Mouse (Mus musculus): ENCODE data around the gene Cdc42ep4. TPM values are rescaled to one million over a fixed set of nuclear protein-coding genes. Genes with fewer than 3 reads are reported as not detected.

The Cdc42ep4 gene
- total and polyA plus RNA-seq, 2 experiments from 2014 or later, result 60.3 to 88.0 TPM

- Histone ChIP-seq H3K27ac (ENCODE audit: low read depth, low read length) (no peak overlapping the region), H3K9me3 (ENCODE audit: low read length) (no peaks in the 10 kb centered on the region), H3K27me3 (ENCODE audit: insufficient read depth, low read length) (no peaks in the 10 kb centered on the region), H3K4me2 (ENCODE audit: low read depth, low read length, poor library complexity, severe bottlenecking) (no peak overlapping the region), H3K36me3 (ENCODE audit: insufficient read depth, low read length) (peaks cover 31% of the 10 kb centered on the region), H3K4me1 (ENCODE audit: insufficient read depth, low read length) (no peaks in the 10 kb centered on the region), H3K4me3 (ENCODE audit: low read depth, low read length) (no peak overlapping the region), H3K9ac (replicated peaks; ENCODE audit: low read length, poor library complexity, severe bottlenecking) (no peak overlapping the region)
- 82% methylated on average over 14 of the region's 14 CpGs for WGBS
- DNase-seq (ENCODE audit: low spot score) (no peak), ATAC-seq (ENCODE audit: low FRiP score) (no peak)
- TF ChIP-seq CTCF (IDR thresholded peaks at IDR 0.05), result no peak
Observed at GRCm38 (mm10) chr11:113726994-113727888, 24.4 kb downstream of the Cdc42ep4 start.

GRCm38 (mm10) chr11:113725235-113726048 lies 26.2 kb downstream of the Cdc42ep4 start:
- WGBS, result 77% methylated on average over 4 of the region's 4 CpGs

GRCm38 (mm10) chr11:113722405-113723090 lies 29.1 kb downstream of the Cdc42ep4 start:
- Histone ChIP-seq H3K4me1 (ENCODE audit: insufficient read depth, low read length) (no peaks in the 10 kb centered on the region), H3K4me2 (ENCODE audit: low read depth, low read length, poor library complexity, severe bottlenecking) (no peak overlapping the region), H3K9ac (replicated peaks; ENCODE audit: low read length, poor library complexity, severe bottlenecking) (no peak overlapping the region), H3K36me3 (ENCODE audit: insufficient read depth, low read length) (peaks cover 15% of the 10 kb centered on the region), H3K4me3 (ENCODE audit: low read depth, low read length) (no peak overlapping the region), H3K27me3 (ENCODE audit: insufficient read depth, low read length) (no peaks in the 10 kb centered on the region), H3K27ac (ENCODE audit: low read depth, low read length) (no peak overlapping the region), H3K9me3 (ENCODE audit: low read length) (no peaks in the 10 kb centered on the region)
- DNase-seq (ENCODE audit: low spot score) (peak; percentile 13), ATAC-seq (ENCODE audit: low FRiP score) (no peak)
- WGBS, result 69% methylated on average over 14 of the region's 14 CpGs
- no peak for TF ChIP-seq CTCF (IDR thresholded peaks at IDR 0.05)

More at GRCm38 (mm10) chr11:113725235-113726048, 26.2 kb downstream of the Cdc42ep4 start:
- H3K4me3 ChIP-seq (ENCODE audit: low read depth, low read length), result no peak overlapping the region
- no peaks in the 10 kb centered on the region for H3K9me3 ChIP-seq (ENCODE audit: low read length)
- H3K27ac ChIP-seq (ENCODE audit: low read depth, low read length), result no peak overlapping the region
- H3K4me2 ChIP-seq (ENCODE audit: low read depth, low read length, poor library complexity, severe bottlenecking), result no peak overlapping the region
- H3K36me3 ChIP-seq (ENCODE audit: insufficient read depth, low read length), result peaks cover 31% of the 10 kb centered on the region
- no peaks in the 10 kb centered on the region for H3K4me1 ChIP-seq (ENCODE audit: insufficient read depth, low read length)
- DNase-seq (ENCODE audit: low spot score) (peak; percentile 57), ATAC-seq (ENCODE audit: low FRiP score) (no peak)
- no peaks in the 10 kb centered on the region for H3K27me3 ChIP-seq (ENCODE audit: insufficient read depth, low read length)
- TF ChIP-seq CTCF (IDR thresholded peaks at IDR 0.05), result no peak
- no peak overlapping the region for H3K9ac ChIP-seq (replicated peaks; ENCODE audit: low read length, poor library complexity, severe bottlenecking)

- TF ChIP-seq CTCF (IDR thresholded peaks at IDR 0.05), result no peak
- no peak overlapping the region for H3K4me2 ChIP-seq (ENCODE audit: low read depth, low read length, poor library complexity, severe bottlenecking)
- no peak overlapping the region for H3K9ac ChIP-seq (replicated peaks; ENCODE audit: low read length, poor library complexity, severe bottlenecking)
- ATAC-seq (ENCODE audit: low FRiP score) (no peak), DNase-seq (ENCODE audit: low spot score) (no peak)
- no peaks in the 10 kb centered on the region for H3K9me3 ChIP-seq (ENCODE audit: low read length)
- 78% methylated on average over 16 of the region's 16 CpGs for WGBS
- H3K27ac ChIP-seq (ENCODE audit: low read depth, low read length), result no peak overlapping the region
- H3K4me1 ChIP-seq (ENCODE audit: insufficient read depth, low read length), result no peaks in the 10 kb centered on the region
- no peak overlapping the region for H3K4me3 ChIP-seq (ENCODE audit: low read depth, low read length)
- H3K36me3 ChIP-seq (ENCODE audit: insufficient read depth, low read length), result no peaks in the 10 kb centered on the region
- no peaks in the 10 kb centered on the region for H3K27me3 ChIP-seq (ENCODE audit: insufficient read depth, low read length)
Observed at GRCm38 (mm10) chr11:113717767-113718424, 33.8 kb downstream of the Cdc42ep4 start.

GRCm38 (mm10) chr11:113716132-113716531 lies 35.5 kb downstream of the Cdc42ep4 start:
- Histone ChIP-seq H3K4me3 (ENCODE audit: low read depth, low read length) (no peak overlapping the region), H3K27me3 (ENCODE audit: insufficient read depth, low read length) (no peaks in the 10 kb centered on the region), H3K9me3 (ENCODE audit: low read length) (no peaks in the 10 kb centered on the region), H3K4me1 (ENCODE audit: insufficient read depth, low read length) (no peaks in the 10 kb centered on the region), H3K9ac (replicated peaks; ENCODE audit: low read length, poor library complexity, severe bottlenecking) (no peak overlapping the region), H3K36me3 (ENCODE audit: insufficient read depth, low read length) (no peaks in the 10 kb centered on the region), H3K27ac (ENCODE audit: low read depth, low read length) (no peak overlapping the region), H3K4me2 (ENCODE audit: low read depth, low read length, poor library complexity, severe bottlenecking) (no peak overlapping the region)
- WGBS, result 96% methylated on average over 2 of the region's 2 CpGs
- ATAC-seq (ENCODE audit: low FRiP score), result no peak
- DNase-seq (ENCODE audit: low spot score), result no peak
- TF ChIP-seq CTCF (IDR thresholded peaks at IDR 0.05), result no peak
